Mouse (Mus musculus) retina, postnatal 7 days (tissue): ENCODE results near the gene H2-Oa.

ENCODE experiments used
- DNase-seq: peaks from one replicate; pipeline ENCODE4 v3.0.0-alpha.2; 2012; ENCODE audit warnings: low read depth, low spot score

H2-Oa gene

DNA sequence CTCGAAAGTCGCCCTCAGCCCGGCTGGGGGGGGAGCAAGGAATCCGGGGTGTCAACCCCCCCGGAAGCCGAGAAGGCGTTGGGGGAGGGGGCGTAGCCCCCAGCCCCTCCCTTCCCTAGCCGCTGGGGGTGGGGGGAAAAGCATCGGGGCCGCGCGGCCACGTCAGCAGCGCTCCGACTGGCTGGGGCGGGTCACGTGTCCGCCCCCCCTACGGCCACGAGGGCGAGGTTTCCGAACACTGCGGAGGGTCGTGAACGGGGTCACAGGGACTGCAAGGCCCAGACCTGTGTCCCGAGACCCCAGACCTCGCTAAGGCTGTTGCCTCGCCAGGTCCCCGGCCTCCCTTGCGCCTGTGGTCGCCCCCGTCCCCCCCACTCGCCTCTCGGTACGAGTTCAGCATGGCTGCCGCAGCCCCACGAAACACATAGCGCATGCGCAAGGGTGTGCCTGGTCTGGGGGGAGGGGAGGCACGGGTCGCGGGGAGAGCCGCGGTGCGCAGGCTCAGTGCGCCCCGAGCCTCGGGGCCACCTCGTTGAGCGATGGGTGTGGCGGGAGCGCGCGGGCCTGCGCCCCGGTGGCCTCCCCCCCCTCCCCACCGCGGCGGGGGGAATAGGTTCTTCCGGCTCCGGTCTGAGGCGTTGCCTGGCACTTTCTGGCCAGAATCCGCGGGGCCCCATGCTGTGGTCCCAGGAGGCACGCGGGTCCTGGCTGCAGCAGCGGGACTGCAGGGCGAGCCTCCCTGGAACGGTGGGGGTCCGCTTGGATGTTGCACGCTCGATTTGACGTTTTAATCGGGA, 30.2 kb downstream of the H2-Oa start, which contains the start of gene Brd2:
Brd2 (minus strand) TSS at position 447 of the 797 bp plus-strand sequence.
- DNase-seq: peak; percentile 95

DNA sequence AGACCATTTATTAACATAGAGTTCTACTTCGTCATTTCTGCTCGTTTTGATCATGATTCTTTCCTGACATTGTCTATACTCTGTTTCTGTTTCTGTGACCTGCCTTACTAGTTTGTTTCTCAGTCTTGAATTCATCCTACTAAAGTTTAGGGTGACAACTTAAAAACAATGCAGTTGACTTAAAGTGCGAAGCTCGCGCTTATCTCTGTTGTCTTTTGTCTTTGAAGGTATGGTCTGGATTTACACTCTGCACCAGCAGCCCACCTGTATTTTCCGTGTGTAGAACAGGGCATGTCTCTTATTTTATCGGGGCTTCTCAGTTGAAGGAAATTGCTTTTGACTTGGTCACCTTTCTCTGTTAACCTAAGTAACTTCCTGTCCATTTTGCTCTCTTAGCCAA, 31.0 kb downstream of the H2-Oa start:
- DNase-seq: no peak

GRCm38 (mm10) chr17:34123518-34123917, 31.4 kb downstream of the H2-Oa start:
- no peak for DNase-seq

DNA sequence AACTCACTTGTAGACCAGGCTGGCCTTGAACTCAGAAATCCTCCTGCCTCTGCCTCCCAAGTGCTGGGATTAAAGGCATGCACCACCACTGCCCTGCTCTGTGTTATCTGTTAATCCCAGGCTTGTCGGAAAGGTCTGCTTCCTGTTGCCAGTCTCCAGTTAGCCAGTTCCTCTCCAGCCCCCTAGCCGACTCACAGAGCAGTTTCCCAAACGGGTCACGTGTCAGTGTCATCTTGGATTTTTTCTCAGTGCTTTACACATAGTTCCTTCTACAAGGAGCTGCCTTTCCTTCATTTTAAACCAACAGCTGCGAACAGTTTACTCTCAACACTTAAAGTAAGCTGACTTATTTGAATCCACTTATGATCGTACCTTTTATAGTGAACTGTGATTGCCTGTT, 32.5 kb downstream of the H2-Oa start:
- no peak for DNase-seq

DNA sequence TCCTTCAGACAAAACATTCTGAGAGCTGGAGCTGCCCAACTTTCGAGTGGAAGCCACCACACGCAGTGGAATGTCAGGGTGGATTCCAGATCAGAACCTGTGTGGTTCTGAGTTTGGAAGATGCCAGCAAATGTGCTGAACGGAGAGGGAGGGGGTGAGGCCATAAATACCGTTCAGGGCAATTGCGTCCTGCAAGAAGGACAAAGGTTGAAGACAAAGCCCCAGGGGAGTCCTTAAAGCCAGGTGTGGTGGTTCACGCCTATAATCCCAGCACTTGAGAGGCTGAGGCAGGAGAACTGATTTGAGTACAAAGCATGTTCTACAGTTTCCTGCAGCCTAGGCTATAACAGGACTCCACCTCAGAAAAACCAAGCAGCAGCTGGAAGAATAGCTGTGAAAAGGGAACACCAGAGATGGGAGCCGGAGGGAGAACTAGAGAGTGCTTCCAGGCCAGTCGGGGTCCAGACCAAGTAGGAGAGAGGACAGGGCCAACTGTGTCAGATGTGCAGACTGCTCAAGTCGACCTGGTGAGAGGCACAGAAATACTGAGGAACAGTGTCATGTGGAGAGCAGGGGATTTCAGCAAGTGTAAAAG, 34.8 kb downstream of the H2-Oa start:
- no peak for DNase-seq

DNA sequence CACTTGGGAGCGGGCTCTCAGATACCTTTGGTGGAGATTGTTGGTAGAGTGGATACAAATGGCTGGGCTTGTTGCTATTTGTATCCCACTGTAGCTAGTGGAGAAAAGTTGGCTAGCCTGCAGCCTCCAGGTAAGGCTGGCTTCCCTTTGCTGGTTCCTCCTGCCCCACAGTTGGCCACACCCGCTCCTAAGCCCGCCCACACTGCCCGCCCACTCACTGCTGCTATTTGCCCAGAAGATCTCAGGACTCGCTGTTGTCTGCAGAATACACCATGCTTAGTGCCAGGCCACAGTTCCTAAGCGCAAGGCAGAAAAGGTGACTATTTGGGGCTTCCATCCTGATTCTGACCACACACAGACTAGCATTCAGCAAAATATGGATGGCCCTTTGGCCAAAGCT, 35.3 kb downstream of the H2-Oa start:
- DNase-seq: no peak

DNA sequence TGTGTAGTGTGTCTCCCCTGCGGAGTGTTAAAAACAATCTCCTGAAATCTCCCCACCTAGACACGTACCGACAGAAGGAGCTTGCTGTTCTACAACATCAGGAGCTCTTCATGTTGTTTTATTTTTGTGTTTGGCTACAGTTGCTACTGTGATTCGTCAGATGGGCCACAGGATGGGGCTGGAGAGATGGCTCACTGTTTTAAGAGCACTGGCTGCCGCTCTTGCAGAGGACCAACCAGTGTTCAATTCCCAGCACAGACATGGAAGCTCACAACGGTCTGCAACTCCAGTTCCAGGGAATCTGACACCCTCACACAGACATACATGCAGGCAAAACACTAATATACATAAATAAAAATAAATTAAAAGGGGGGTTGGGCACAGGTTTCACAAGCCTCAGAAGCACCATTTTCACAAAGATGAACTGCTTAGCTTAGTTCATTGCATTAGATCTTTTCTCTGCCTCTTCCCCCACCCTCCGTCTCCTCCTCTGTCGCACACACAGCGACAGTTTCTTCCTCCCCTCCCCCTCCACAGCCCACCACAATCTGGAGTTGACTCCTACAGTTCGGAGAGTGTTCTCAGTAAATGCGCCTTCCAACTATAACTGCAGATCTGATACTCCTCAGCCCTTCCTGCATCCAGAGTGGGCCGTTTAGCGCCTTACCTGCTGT, 36.3 kb downstream of the H2-Oa start:
- DNase-seq: no peak

DNA sequence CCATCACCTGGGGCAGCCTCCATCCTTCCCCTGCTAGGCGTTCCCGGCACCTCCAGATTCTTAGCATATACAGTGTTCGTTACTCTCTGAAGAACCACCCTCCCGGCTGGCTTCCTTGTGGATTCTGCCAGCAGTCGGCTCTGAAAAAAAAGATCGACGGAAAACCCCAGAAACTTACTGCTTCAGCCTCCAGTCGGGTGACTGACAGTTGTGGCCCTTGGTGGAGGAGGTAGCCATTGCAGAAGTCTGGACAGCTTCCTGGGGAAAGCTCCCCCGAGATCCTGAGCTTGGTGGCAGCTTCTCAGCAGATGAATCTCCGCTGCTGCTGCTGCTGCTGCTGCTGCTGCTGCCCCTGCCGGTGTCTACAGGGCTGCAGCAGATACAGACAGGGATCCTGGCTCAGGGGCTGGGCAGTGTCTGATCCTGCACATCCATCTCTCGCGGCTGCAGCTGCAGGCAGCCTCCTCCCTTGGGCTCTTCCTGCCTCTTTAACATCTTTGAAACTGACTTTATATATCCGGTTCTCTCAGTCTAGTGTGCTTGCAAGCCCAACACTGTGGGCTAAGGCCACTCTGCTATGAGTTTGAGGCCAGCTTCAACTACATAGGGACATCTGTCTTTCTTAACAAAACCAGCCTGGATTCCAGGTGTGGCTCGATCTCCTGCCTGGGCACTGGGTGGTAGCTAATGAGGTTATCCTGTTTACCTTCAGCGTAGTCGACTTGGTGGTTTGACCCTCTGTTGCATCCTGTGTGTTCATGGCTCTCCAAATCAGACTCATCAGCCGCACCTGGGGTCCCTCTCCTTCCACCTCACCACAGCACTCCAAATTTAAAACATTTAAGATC, 37.0 kb downstream of the H2-Oa start:
- DNase-seq: no peak

DNA sequence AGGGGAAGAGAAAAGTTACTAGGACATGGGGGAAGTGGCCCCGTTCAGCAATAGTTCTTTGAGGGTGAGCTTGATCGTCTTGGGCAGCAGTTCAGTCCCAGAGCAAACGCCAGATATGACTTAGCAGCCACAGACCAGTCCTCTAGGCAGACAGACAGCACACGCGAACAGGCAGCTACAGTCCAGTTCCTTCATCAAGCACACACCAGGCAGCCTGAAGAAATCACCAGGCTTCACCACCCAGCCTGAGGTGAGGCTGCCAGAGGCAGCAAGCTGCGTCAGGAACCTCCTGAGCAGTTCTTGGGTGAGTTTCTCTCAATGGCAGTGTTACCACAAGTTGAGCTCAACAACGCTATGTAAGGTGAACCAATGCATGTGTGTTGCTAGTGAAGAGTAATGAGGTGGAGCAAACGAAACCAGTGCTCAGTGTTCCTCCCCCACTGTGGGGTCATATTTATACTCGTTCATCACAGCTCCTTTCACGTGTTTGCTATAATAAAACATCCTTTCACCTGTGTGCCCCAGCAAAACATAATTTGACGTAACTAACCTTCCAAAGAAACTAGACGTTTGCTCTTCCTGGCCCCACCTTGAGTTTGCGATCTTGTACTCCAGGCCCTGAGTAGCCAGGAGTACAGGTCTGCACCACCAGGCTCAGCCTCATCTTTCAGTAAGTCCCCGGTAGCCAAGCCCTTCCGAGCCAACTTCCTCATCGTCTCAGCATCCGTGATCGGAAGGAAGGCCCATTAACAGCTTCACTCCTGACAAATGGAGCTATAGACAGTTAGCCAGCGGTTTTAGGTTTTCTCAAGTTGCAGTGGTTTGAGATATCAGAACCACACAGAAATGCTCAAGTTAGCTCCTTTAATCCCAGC, 38.2 kb downstream of the H2-Oa start:
- no peak for DNase-seq

GRCm38 (mm10) chr17:34131911-34132310, 39.8 kb downstream of the H2-Oa start:
- DNase-seq: no peak

GRCm38 (mm10) chr17:34133289-34133688, 41.1 kb downstream of the H2-Oa start:
- DNase-seq: no peak

GRCm38 (mm10) chr17:34134451-34134850, 42.3 kb downstream of the H2-Oa start:
- DNase-seq: no peak

GRCm38 (mm10) chr17:34135297-34136224, 43.4 kb downstream of the H2-Oa start:
- peak; percentile 98 for DNase-seq

DNA sequence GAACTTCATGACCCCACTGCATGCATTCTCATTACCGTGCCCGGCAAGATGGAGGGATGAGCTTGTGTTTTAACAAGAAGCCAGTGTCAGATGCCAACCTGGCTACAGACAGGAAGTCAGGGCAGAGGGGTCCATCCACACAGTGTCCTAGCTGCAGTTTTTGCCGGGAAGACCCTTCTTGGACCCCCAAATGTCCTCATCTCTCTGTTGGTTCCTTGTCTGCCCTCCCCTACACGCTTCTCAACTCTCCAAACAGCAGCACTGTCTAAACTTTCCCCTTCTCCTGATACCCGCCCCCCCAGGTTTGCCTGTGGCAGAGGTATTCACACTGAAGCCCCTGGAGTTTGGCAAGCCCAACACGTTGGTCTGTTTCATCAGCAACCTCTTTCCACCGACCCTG, 45.5 kb downstream of the H2-Oa start:
- DNase-seq: no peak

DNA sequence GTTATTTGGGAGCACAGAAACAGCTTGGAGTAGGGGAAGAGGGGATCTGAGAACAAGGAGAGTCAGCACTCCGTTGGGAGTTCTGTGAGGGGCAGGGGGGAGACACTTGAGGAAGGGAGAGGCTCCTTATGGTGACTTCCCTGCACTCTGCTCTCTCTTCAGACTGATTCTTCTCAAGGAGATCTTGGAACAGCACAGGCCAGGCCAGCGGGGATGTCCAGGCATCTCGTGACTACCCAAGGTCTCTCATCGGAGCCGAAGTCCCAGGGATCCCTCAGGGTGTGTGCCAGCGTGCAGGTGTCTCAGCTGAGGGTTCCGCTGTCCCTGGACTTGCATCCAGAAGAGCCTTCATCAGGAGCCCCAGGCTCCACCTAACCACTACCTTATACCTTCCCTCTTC, 46.5 kb downstream of the H2-Oa start:
- DNase-seq: no peak

GRCm38 (mm10) chr17:34139416-34139815, 47.3 kb downstream of the H2-Oa start:
- DNase-seq: no peak

- no peak for DNase-seq
These were observed 48.1 kb downstream of the H2-Oa start for GRCm38 (mm10) chr17:34140240-34140639.

DNA sequence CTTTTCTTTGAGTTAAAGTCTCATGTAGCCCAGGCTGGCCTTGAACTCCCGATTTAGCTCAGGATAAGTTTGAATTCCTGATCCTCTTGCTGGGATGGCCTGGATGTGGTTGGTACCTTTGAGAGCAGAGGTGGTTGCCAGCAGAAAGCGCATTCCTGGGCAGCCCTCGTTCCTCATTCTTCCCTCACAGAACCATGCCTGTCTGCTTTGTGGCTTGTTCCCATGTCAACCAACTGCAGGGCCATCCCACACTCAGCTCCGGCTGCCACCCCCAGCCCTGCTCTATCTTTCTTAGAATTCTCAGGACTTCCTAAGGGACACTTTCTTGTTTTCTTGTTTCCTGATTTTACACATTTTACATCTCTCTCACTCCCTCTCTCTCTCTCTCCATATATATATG, 49.3 kb downstream of the H2-Oa start:
- no peak for DNase-seq

DNA sequence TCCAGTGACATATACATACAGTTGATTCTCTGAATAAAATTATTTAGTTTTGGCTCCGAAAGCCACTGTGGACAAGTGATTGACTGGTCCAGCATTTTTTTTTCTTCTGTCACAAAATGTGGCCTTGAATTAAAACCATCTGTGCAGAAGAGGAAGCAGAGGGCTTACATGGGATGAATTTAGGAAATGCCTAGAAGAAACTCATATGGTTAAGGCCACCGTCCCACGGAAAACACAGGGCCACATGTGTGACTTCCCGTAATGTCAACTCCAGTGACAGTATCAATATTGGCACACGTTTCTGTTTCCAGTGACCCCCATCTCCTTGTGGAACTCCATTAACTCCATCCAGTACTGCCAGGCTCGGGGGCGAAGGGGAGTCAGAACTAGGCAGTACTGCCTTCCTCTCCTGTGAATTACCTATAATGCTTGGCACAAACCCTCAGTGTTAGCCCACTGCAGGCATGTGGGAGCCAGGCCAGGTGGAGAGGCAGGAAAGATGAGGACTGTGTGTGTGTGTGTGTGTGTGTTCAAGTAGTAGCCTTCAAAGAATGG, 50.4 kb downstream of the H2-Oa start:
- DNase-seq: no peak
